Mouse (Mus musculus) ES-Bruce4 (cell line): ENCODE measurements around the gene Btbd10.

ENCODE experiments used
- CTCF ChIP-seq: IDR thresholded peaks from one replicate; pipeline ENCODE4 v1.8.1; 2011; ENCODE audit warnings: low read depth, low read length
- EP300 ChIP-seq: IDR thresholded peaks from 2 replicates; pipeline ENCODE4 v1.6.1; 2011; ENCODE audit warnings: low read depth, low read length; ENCODE audit not compliant: insufficient read depth
- POLR2A ChIP-seq: IDR thresholded peaks from one replicate; pipeline ENCODE4 v1.8.1; 2011; ENCODE audit warnings: low read length; ENCODE audit not compliant: insufficient read depth

DNA sequence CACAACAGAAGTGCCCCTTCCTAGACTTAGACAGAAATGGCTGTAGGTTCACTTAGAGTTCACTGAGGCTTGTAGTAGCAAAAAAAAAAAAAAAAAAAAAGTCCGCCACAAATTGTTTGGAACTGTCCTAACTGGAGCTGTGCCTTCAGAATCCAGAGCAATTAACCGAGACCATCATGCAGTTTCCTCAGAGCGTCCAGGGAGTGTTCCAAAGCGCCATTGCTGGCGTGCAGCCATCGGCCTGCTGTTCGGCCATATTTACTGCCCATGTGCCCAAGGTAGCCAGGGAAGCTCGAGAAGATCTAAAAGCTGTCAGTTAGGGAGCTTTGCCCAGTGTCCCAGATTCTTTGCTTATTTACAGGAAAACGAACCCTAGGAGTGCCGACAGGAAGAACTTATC is 98.6 kb downstream of the Btbd10 start:
- TF ChIP-seq CTCF (no peak), EP300 (no peak), POLR2A (no peak)
